Mouse (Mus musculus) forebrain, embryonic 14.5 days (tissue): ENCODE results near the gene Capn1. TPM values are rescaled to one million over a fixed set of nuclear protein-coding genes. Genes with fewer than 3 reads are reported as not detected.
A peak's percentile ranks its signal among the peaks of the same experiment; 100 is the strongest.

ENCODE experiments used
- ATAC-seq: fragments of 200-750 bp; cut with Nextera tagmentation; 2 replicates; pipeline ENCODE4 v1.8.0; 2017; ENCODE audit warnings: mild to moderate bottlenecking, moderate library complexity
- DNase-seq: peaks from one replicate; pipeline ENCODE4 v3.0.0-alpha.2; 2015; ENCODE audit warnings: low spot score
- H3K27ac ChIP-seq: fragments of 300-500 bp; sonication (generic); 2 replicates; pipeline ENCODE4 v1.5.1; 2014; ENCODE audit warnings: low read depth, mild to moderate bottlenecking, control low read depth, low read length, moderate library complexity
- H3K27me3 ChIP-seq: fragments of 300-500 bp; sonication (generic); replicated peaks from 2 replicates; pipeline ENCODE4 v1.6.1; 2014; ENCODE audit warnings: low read length, control low read depth, mixed read lengths; ENCODE audit not compliant: control insufficient read depth, insufficient read depth
- H3K36me3 ChIP-seq: fragments of 300-500 bp; sonication (generic); 2 replicates; pipeline ENCODE4 v1.6.1; 2014; ENCODE audit warnings: low read length, control low read depth; ENCODE audit not compliant: control insufficient read depth, insufficient read depth
- H3K4me1 ChIP-seq: fragments of 300-500 bp; sonication (generic); 2 replicates; pipeline ENCODE4 v1.6.1; 2014; ENCODE audit warnings: antibody characterized with exemption, low read length, control low read depth; ENCODE audit not compliant: control insufficient read depth, insufficient read depth
- H3K4me2 ChIP-seq: fragments of 300-500 bp; sonication (generic); 2 replicates; pipeline ENCODE4 v1.6.1; 2014; ENCODE audit warnings: mild to moderate bottlenecking, control low read depth, low read length
- H3K4me3 ChIP-seq: fragments of 300-500 bp; sonication (generic); 2 replicates; pipeline ENCODE4 v1.5.1; 2014; ENCODE audit warnings: low read depth, low read length, control low read depth
- H3K9ac ChIP-seq: fragments of 300-500 bp; sonication (generic); 2 replicates; pipeline ENCODE4 v1.6.1; 2014; ENCODE audit warnings: mild to moderate bottlenecking, low read length, control low read depth, moderate library complexity
- H3K9me3 ChIP-seq: fragments of 300-500 bp; sonication (generic); replicated peaks from 2 replicates; pipeline ENCODE4 v1.6.1; 2016; ENCODE audit warnings: low read length, control low read depth, mixed read lengths; ENCODE audit not compliant: control insufficient read depth
- WGBS: fragments of 180-500 bp; shearing (Covaris S2); extraction: QIAGEN DNeasy Blood & Tissue Kit; methylation state at CpG from one replicate; pipeline ENCODE4 v1.1.7; 2014; 5-methylcytosine and 5-hydroxymethylcytosine counted together
- polyA plus RNA-seq: library from polyadenylated mRNA; unstranded; fragments of >200 nt; fragmentation: Nextera tagmentation; extraction: Ambion mirVana; gene quantifications from 2 replicates; pipeline ENCODE4 v1.2.1, GENCODE M21; 2014

Gene Capn1
- polyA plus RNA-seq, 1 experiment from 2014 or later: 2.4 TPM

DNA sequence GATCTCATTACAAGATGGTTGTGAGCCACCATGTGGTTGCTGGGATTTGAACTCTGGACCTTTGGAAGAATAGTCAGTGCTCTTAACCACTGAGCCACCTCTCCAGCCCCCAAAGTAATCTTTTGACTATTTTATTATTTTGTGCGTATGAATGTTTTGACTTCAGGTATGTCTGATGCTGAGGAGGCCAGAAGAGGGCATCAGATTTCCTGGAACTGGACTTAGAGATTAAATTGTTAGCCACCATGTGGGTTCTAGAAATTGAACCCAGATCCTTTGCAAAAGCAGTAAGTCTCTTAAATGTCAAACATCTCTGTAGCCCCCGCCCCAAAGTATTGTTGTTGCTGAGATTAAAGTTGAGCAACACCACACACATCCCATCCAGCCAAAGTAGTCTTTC, 49.8 kb downstream of the Capn1 start:
- WGBS: 96% methylated on average over 2 of the region's 2 CpGs
- H3K27ac ChIP-seq: no peak overlapping the region
- H3K9me3 ChIP-seq: no peaks in the 10 kb centered on the region
- H3K4me1 ChIP-seq: peaks cover 4% of the 10 kb centered on the region; the same call in 1 of the 2 replicates
- H3K36me3 ChIP-seq: no peaks in the 10 kb centered on the region
- DNase-seq (no peak), ATAC-seq (no peak)
- H3K27me3 ChIP-seq: no peaks in the 10 kb centered on the region
- no peak overlapping the region for H3K4me3 ChIP-seq
- no peak overlapping the region for H3K4me2 ChIP-seq
- H3K9ac ChIP-seq: no peak overlapping the region

DNA sequence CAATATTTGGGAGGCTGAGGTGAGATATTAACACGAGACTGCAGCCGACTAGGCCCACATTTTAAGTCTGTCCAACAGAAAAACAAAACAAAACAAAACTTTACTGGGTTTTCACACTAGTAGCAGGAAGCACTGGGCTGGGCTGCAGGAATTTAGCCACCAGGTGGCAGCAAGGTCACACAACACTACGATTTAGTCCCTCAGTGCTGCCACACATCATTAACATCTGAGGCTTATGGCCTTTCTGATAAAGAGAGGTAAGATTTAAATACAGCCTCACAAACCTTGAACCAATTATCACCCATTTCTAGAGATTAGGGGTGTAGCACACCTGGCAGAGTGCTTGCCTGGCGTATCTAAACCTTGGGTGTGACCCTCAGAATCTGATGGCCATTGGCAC, 50.4 kb downstream of the Capn1 start:
- no peak overlapping the region for H3K4me2 ChIP-seq
- no peak overlapping the region for H3K4me3 ChIP-seq
- 0 out of 2 replicates have a peak, but pooled peaks cover 3% of the 10 kb centered on the region for H3K36me3 ChIP-seq
- H3K9ac ChIP-seq: no peak overlapping the region
- DNase-seq: peak; percentile 85
- 12% methylated on average over 4 of the region's 4 CpGs for WGBS
- ATAC-seq: no peak
- no peaks in the 10 kb centered on the region for H3K9me3 ChIP-seq
- no peak overlapping the region for H3K27ac ChIP-seq
- no peaks in the 10 kb centered on the region for H3K27me3 ChIP-seq
- peaks cover 4% of the 10 kb centered on the region; the same call in 1 of the 2 replicates for H3K4me1 ChIP-seq

DNA sequence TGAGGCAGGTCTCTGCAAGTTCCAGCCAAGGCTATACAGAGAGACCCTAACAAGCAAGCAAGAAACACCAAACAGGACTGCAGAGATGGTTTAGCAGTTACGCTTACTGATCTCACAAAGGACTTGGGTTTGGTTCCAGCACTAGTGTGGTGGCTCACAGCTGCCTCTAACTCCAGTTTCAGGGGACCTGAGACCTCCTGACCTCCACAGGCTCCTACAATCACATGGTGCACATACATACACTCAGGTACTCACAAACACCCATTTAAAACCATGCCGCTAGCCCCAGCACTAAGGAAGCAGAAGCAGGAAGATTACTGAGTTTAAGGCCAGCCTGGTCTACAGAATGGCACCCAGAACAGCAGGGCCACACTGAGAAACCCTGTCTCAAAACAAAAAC, 50.9 kb downstream of the Capn1 start:
- DNase-seq (no peak), ATAC-seq (no peak)
- H3K27ac ChIP-seq: no peak overlapping the region
- H3K27me3 ChIP-seq: no peaks in the 10 kb centered on the region
- 0 out of 2 replicates have a peak, but pooled peaks cover 3% of the 10 kb centered on the region for H3K36me3 ChIP-seq
- H3K9me3 ChIP-seq: no peaks in the 10 kb centered on the region
- peak overlapping the region; percentile 48; the same call in 1 of the 2 replicates for H3K4me3 ChIP-seq
- 77% methylated on average over 2 of the region's 2 CpGs for WGBS
- H3K4me2 ChIP-seq: peak overlapping the region; percentile 91
- H3K9ac ChIP-seq: no peak overlapping the region
- peaks cover 4% of the 10 kb centered on the region; the same call in 1 of the 2 replicates for H3K4me1 ChIP-seq

DNA sequence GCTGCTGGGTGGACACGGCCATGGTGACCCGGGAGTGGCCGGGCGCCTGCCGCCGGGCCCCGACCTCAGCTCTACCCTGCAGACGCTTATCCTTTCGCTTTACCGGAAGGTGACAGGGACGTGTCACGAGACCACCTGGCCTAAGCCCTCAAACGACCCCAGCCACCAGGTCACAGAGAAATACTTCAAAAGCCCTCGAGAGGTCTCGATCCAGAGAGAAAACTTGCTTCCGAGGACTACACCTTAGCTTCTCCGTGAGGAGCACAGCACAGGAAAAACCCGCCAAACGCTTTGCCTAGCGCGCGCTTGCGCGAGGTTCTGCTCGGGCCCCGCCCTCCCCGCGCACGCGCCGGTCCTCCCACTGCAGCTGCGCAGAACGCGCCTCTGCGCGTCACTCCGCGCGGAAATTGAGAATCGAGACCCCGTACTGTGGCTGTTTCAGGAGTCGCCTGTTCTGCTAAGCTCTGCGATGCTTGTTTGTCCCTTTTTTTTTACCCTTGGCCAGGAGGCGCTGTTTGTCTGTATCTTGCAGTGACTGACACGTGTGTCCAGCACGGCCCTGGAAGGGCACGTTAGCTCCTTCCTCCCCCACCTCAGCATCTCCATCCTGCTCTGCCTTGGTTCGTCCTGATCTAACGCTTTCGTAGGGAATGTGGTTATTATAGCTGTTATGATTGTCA, 51.7 kb downstream of the Capn1 start, which contains the start of gene Pola2:
Pola2 (minus strand) TSS at position 320 of the 680 bp plus-strand sequence.
- under 1% methylated on average over 50 of the region's 50 CpGs for WGBS
- DNase-seq (peak; percentile 95), ATAC-seq (peak; percentile 97)
- peak within 1 kb of the TSS; percentile 48 for H3K4me3 ChIP-seq
- H3K4me2 ChIP-seq: peak within 1 kb of the TSS; percentile 91
- no peaks in the 10 kb centered on the region for H3K27me3 ChIP-seq
- peak within 1 kb of the TSS; percentile 61 for H3K27ac ChIP-seq
- H3K36me3 ChIP-seq: 0 out of 2 replicates have a peak, but pooled peaks cover 7% of the 10 kb centered on the region
- no peaks in the 10 kb centered on the region for H3K9me3 ChIP-seq
- peak within 1 kb of the TSS; percentile 68 for H3K9ac ChIP-seq
- peaks cover 4% of the 10 kb centered on the region; the same call in 1 of the 2 replicates for H3K4me1 ChIP-seq

DNA sequence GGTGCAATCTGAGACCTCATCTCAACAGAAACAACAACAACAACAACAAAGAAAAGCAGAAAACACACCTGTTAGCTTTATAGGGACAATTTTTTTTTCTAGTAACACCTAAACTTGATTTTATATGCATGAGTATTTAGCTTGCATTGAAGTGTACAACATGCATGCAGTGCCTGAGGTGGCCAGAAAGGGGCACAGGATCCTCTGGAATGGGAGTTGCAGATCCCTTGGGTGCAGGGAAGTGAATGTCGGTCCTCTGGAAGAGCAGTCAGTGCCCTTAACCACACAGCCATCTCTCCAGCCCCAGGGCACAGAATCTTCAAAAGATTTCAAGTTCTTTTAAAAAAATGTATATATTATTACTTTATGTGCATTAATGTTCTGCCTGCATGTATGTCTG, 53.0 kb downstream of the Capn1 start:
- Histone ChIP-seq H3K9ac (peak overlapping the region; percentile 68; the same call in 1 of the 2 replicates), H3K27me3 (no peaks in the 10 kb centered on the region), H3K4me2 (peak overlapping the region; percentile 91), H3K4me3 (peak overlapping the region; percentile 48; the same call in 1 of the 2 replicates), H3K9me3 (no peaks in the 10 kb centered on the region), H3K36me3 (peaks cover 16% of the 10 kb centered on the region; the same call in 1 of the 2 replicates), H3K4me1 (peaks cover 4% of the 10 kb centered on the region; the same call in 1 of the 2 replicates), H3K27ac (no peak overlapping the region)
- 28% methylated on average over 1 of the region's 1 CpGs for WGBS
- DNase-seq: no peak
- no peak for ATAC-seq

DNA sequence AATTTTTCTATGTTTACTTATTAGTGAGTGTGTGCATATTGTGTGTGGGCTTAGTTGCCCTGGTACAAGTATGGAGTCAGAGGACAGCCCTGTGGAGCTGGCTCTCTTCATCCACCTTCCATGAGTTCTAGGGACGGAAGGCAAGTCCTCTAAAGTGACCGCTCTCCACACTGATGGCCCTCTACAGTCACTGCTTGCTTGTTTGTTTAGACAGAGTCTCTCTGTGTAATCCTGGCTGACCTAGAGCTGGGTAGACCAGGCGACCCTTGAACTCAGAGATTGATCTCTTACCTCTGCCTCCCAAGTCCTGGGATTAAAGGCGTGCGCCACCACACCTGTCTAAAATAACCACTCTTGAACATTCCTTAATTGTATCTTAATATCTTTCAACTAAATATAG, 58.3 kb downstream of the Capn1 start:
- no peak overlapping the region for H3K9ac ChIP-seq
- no peak overlapping the region for H3K4me2 ChIP-seq
- H3K27ac ChIP-seq: no peak overlapping the region
- no peaks in the 10 kb centered on the region for H3K4me1 ChIP-seq
- no peak overlapping the region for H3K4me3 ChIP-seq
- no peaks in the 10 kb centered on the region for H3K9me3 ChIP-seq
- H3K27me3 ChIP-seq: no peaks in the 10 kb centered on the region
- H3K36me3 ChIP-seq: peaks cover 45% of the 10 kb centered on the region
- DNase-seq: no peak
- WGBS: 95% methylated on average over 5 of the region's 5 CpGs
- no peak for ATAC-seq

DNA sequence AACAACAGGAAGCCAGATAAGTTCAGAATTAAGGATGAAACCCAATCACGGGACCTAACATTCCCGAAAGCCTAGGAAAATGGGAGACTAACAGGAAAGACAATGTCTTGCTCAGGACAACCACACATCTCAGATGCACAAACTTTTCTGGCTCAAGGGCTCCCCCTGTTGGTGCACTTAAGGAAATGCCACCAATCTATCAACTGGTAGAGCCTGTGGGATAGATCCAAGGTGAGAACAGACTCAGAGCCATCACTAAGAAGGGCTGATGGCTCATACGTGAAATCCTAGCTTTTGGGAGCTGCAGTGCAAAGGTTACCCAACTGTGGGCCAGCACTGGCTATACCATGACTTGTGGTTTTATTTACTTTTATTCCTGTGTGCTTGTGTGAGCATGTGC, 59.0 kb downstream of the Capn1 start:
- DNase-seq (peak; percentile 75), ATAC-seq (0 out of 2 replicates have a peak, but pooled peaks have one; percentile 58)
- Histone ChIP-seq H3K9ac (no peak overlapping the region), H3K4me1 (no peaks in the 10 kb centered on the region), H3K36me3 (peaks cover 51% of the 10 kb centered on the region), H3K4me3 (no peak overlapping the region), H3K27me3 (no peaks in the 10 kb centered on the region), H3K4me2 (no peak overlapping the region), H3K27ac (no peak overlapping the region), H3K9me3 (no peaks in the 10 kb centered on the region)
- 19% methylated on average over 3 of the region's 3 CpGs for WGBS

DNA sequence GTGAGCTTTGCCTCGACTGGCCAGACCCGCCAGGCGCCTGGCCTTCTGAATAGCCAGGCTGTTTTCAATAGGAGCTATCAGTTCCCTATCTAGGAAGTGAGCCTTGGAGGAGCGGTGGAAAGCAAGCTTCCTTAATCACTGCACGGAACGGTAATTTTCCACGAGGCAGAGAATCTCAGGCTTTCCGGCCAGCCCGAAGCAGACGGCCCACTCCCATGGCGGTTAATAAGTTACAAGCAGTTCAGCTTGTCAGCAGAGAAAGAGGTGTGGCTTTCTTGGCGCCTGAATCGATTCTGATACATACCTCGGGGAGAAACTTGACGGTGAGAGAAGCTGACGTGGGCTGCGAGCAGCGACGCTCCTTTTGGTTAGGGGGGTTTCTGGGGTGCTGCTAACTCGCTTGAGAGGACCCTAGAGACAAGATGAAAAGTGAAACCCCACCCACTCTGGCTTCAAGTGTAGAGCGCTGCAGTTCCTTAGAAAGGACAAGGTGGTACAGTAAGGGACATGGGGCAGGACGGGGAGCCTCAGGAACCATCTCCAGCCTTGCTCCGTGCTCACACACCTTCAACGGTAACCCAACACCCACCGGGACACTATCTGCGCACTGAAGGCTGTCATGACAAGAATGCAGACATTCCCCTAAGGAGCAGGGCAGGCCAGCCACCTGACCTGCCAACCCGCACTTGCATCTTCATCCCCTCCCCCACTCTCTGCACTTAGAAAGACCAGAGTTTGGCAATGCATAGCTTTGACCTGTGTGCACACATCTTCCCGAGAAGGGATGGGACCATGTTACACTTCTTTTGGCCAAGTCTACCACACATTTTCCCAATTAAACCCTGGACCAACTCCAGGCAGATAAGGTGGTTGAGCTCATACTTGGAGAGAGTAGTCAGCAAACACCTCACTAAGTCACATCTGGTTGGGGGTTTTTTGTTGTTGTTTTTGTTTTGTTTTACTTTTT, 59.7 kb downstream of the Capn1 start:
- H3K27me3 ChIP-seq: no peaks in the 10 kb centered on the region
- no peak overlapping the region for H3K4me2 ChIP-seq
- DNase-seq (no peak), ATAC-seq (no peak)
- H3K4me1 ChIP-seq: no peaks in the 10 kb centered on the region
- H3K27ac ChIP-seq: no peak overlapping the region
- peaks cover 58% of the 10 kb centered on the region for H3K36me3 ChIP-seq
- no peaks in the 10 kb centered on the region for H3K9me3 ChIP-seq
- 90% methylated on average over 28 of the region's 28 CpGs for WGBS
- H3K4me3 ChIP-seq: no peak overlapping the region
- no peak overlapping the region for H3K9ac ChIP-seq
